Comparison of ENCODE assay signal across 18 mouse cellular contexts in genomic region chr8:61436586-61437304, GRCm38 (mm10). TPM values are rescaled to one million over a fixed set of nuclear protein-coding genes. Genes with fewer than 3 reads are reported as not detected.
DNase-seq lines count a peak whose midpoint lies in the region; ATAC-seq and TF ChIP-seq lines count a peak whose summit lies in the region.
"Had no signal": no experiment of that assay in that cellular context is flagged by ENCODE, and none has a peak within 500 bp of the region (broad histone marks: within the 10 kb centered on the region; RNA-seq: fewer than 3 reads in every experiment).

No protein-coding gene starts in this region.

- peaks cover 5% of the 10 kb centered on the region; the same call in 1 of the 2 replicates for H3K4me1 ChIP-seq in liver, postnatal 0 days (ENCODE audit: insufficient read depth)
- H3K4me1 ChIP-seq in liver, embryonic 12.5 days, result no peaks in the 10 kb centered on the region
- peaks cover 0 to 12% of the 10 kb centered on the region in 2 experiments; a peak in 2 of 4 replicates for H3K4me1 ChIP-seq in CH12.LX (ENCODE audit: control insufficient read depth in 1 of 2, insufficient read depth in 2 of 2)
- peaks cover 15% of the 10 kb centered on the region for H3K4me1 ChIP-seq in midbrain, embryonic 13.5 days (replicated peaks)
- H3K4me1 ChIP-seq: embryonic facial prominence, embryonic 15.5 days; limb, embryonic 13.5 days had no signal

- TF ChIP-seq RAD21 in CH12.LX (IDR thresholded peaks at IDR 0.05; ENCODE audit: low read depth, low read length), result no peak

- no peak overlapping the region for H3K4me3 ChIP-seq in liver, postnatal 0 days (ENCODE audit: low read depth, low read length)
- no peak overlapping the region for H3K4me3 ChIP-seq in liver, embryonic 12.5 days
- H3K4me3 ChIP-seq in CH12.LX (replicated peaks in 1 of 3; ENCODE audit: low read depth in 2 of 3, low read length in 2 of 3, poor library complexity in 1 of 3), result no peak overlapping the region
- no peak overlapping the region for H3K4me3 ChIP-seq in midbrain, embryonic 13.5 days (replicated peaks)
- H3K4me3 ChIP-seq: embryonic facial prominence, embryonic 15.5 days; forebrain, embryonic 12.5 days; left cerebral cortex, adult 2 months; limb, embryonic 13.5 days; neural tube, embryonic 15.5 days had no signal

- H3K36me3 ChIP-seq in liver, postnatal 0 days (replicated peaks; ENCODE audit: insufficient read depth, low read length), result no peaks in the 10 kb centered on the region
- H3K36me3 ChIP-seq in liver, embryonic 12.5 days, result no peaks in the 10 kb centered on the region
- H3K36me3 ChIP-seq in CH12.LX (replicated peaks in 1 of 2; ENCODE audit: control insufficient read depth in 1 of 2, insufficient read depth in 1 of 2, low read length in 1 of 2), result no peaks in the 10 kb centered on the region
- H3K36me3 ChIP-seq in midbrain, embryonic 13.5 days, result no peaks in the 10 kb centered on the region
- H3K36me3 ChIP-seq: embryonic facial prominence, embryonic 15.5 days; forebrain, embryonic 12.5 days; limb, embryonic 13.5 days; neural tube, embryonic 15.5 days had no signal

- dilution Hi-C loops in CH12.LX (cut with MboI; ENCODE audit: extremely low pct_ligation_motif_present, extremely low pct_unique_long_range_greater_than_20kb, low sequenced_read_pairs), result no loop called here

- H3K27me3 ChIP-seq in liver, postnatal 0 days (ENCODE audit: insufficient read depth, low read length), result no peaks in the 10 kb centered on the region
- H3K27me3 ChIP-seq in liver, embryonic 12.5 days (replicated peaks), result no peaks in the 10 kb centered on the region
- H3K27me3 ChIP-seq in CH12.LX (replicated peaks), result no peaks in the 10 kb centered on the region
- no peaks in the 10 kb centered on the region for H3K27me3 ChIP-seq in midbrain, embryonic 13.5 days
- H3K27me3 ChIP-seq: embryonic facial prominence, embryonic 15.5 days; forebrain, embryonic 12.5 days; limb, embryonic 13.5 days had no signal

- no peak for TF ChIP-seq POLR2A in CH12.LX (IDR thresholded peaks at IDR 0.05; ENCODE audit: low read depth, low read length)

- no peak overlapping the region for H3K9ac ChIP-seq in liver, postnatal 0 days (replicated peaks)
- H3K9ac ChIP-seq in liver, embryonic 12.5 days, result no peak overlapping the region
- no peak overlapping the region for H3K9ac ChIP-seq in CH12.LX (ENCODE audit: insufficient read depth, low read depth)
- no peak overlapping the region for H3K9ac ChIP-seq in midbrain, embryonic 13.5 days (replicated peaks)
- H3K9ac ChIP-seq: embryonic facial prominence, embryonic 15.5 days; forebrain, embryonic 12.5 days; limb, embryonic 13.5 days; neural tube, embryonic 15.5 days had no signal

- DNase-seq in liver, postnatal 0 days, result no peak
- DNase-seq in CH12.LX (ENCODE audit: extremely low read depth), result peak; percentile 29
- DNase-seq in ZHBTc4 (ENCODE audit: low read depth, low spot score), result peak; percentile 29
- DNase-seq in layer of hippocampus, adult 9-10 months (ENCODE audit: low spot score), result no peak
- DNase-seq in right cerebral cortex, postnatal 10 days (ENCODE audit: low spot score in 2 of 2), result no peak
- DNase-seq: adrenal gland, postnatal 10 days; cerebellum, adult 8-10 months; gastrocnemius, postnatal 36 days; heart, postnatal 36 days had no signal

- H3K27ac ChIP-seq in liver, postnatal 0 days (ENCODE audit: low read depth), result no peak overlapping the region
- H3K27ac ChIP-seq in liver, embryonic 12.5 days, result no peak overlapping the region
- H3K27ac ChIP-seq in CH12.LX (ENCODE audit: insufficient read depth, low read depth), result no peak overlapping the region
- H3K27ac ChIP-seq in midbrain, embryonic 13.5 days, result 0 out of 2 replicates have a peak overlapping the region, but pooled peaks have one; percentile 15
- H3K27ac ChIP-seq: embryonic facial prominence, embryonic 15.5 days; forebrain, embryonic 12.5 days; left cerebral cortex, adult 2 months; limb, embryonic 13.5 days; macrophage; neural tube, embryonic 15.5 days had no signal

- H3K4me2 ChIP-seq in liver, postnatal 0 days (ENCODE audit: low read depth, low read length), result peak overlapping the region; percentile 18; the same call in 1 of the 2 replicates
- H3K4me2 ChIP-seq in liver, embryonic 12.5 days, result no peak overlapping the region
- no peak overlapping the region for H3K4me2 ChIP-seq in CH12.LX (ENCODE audit: insufficient read depth, low read depth, poor library complexity, severe bottlenecking)
- no peak overlapping the region for H3K4me2 ChIP-seq in midbrain, embryonic 13.5 days (replicated peaks)
- H3K4me2 ChIP-seq: embryonic facial prominence, embryonic 15.5 days; forebrain, embryonic 12.5 days; heart, embryonic 11.5 days; limb, embryonic 13.5 days; neural tube, embryonic 15.5 days had no signal

- no peak for ATAC-seq in liver, postnatal 0 days
- ATAC-seq in liver, embryonic 12.5 days, result no peak
- peak; percentile 67; the same call in 1 of the 2 replicates for ATAC-seq in midbrain, embryonic 13.5 days

- 51% methylated on average over 9 of the region's 9 CpGs for WGBS in liver, postnatal 0 days (ENCODE audit: insufficient replicate concordance)
- 56% methylated on average over 9 of the region's 9 CpGs for WGBS in liver, embryonic 12.5 days (ENCODE audit: insufficient replicate concordance)
- WGBS in midbrain, embryonic 13.5 days, result 22% methylated on average over 9 of the region's 9 CpGs

- TF ChIP-seq EP300 in liver, postnatal 0 days (IDR thresholded peaks at IDR 0.05; ENCODE audit: low read depth), result no peak
- TF ChIP-seq EP300 in CH12.LX (IDR thresholded peaks at IDR 0.05; ENCODE audit: low read length), result no peak

- peaks cover 3% of the 10 kb centered on the region for H3K9me3 ChIP-seq in liver, postnatal 0 days (ENCODE audit: low read length)
- H3K9me3 ChIP-seq in liver, embryonic 12.5 days (replicated peaks), result 0 out of 2 replicates have a peak, but pooled peaks cover 9% of the 10 kb centered on the region
- H3K9me3 ChIP-seq in CH12.LX (replicated peaks; ENCODE audit: low read length), result peaks cover 19% of the 10 kb centered on the region
- H3K9me3 ChIP-seq in midbrain, embryonic 13.5 days, result 0 out of 2 replicates have a peak, but pooled peaks cover under 1% of the 10 kb centered on the region
- H3K9me3 ChIP-seq: embryonic facial prominence, embryonic 15.5 days; limb, embryonic 13.5 days; neural tube, embryonic 15.5 days had no signal

- TF ChIP-seq CTCF in liver, postnatal 0 days (IDR thresholded peaks at IDR 0.05; ENCODE audit: low read depth), result no peak
- no peak for TF ChIP-seq CTCF in CH12.LX (conservative IDR thresholded peaks at IDR 0.05 in 1 of 2, IDR thresholded peaks at IDR 0.05 in 1 of 2; ENCODE audit: low read depth in 2 of 2, low read length in 2 of 2)

- in situ Hi-C loops in CH12.LX (cut with MboI; ENCODE audit: low pct_ligation_motif_present, low pct_unique_long_range_greater_than_20kb, low sequenced_read_pairs), result no loop called here

- no peaks in the 10 kb centered on the region for H3K79me2 ChIP-seq in CH12.LX (replicated peaks; ENCODE audit: control insufficient read depth, extremely low read depth, insufficient read depth, poor library complexity, severe bottlenecking)

TF ChIP-seq in CH12.LX, 34 proteins besides CTCF, POLR2A, EP300 and RAD21:
- TF ChIP-seq ZNF384 (IDR thresholded peaks at IDR 0.05; ENCODE audit: low read depth, low read length) (no peak), JUN (IDR thresholded peaks at IDR 0.05; ENCODE audit: insufficient read depth, low read depth, low read length) (no peak), BHLHE40 (IDR thresholded peaks at IDR 0.05; ENCODE audit: low read depth, low read length) (no peak), ZC3H11A (IDR thresholded peaks at IDR 0.05; ENCODE audit: low read depth, low read length) (no peak), HCFC1 (IDR thresholded peaks at IDR 0.05; ENCODE audit: low read depth, low read length) (no peak)

RNA-seq across cellular contexts. Expression of gene Cbr4, which starts 50.8 kb away (rescaled TPM):
- 54.8 and 56.9 TPM in 2 replicates for polyA plus RNA-seq in liver, postnatal 0 days (2015; fragmentation: Nextera tagmentation; extraction: Ambion mirVana)
- 19.6 and 21.8 TPM in 2 replicates for polyA plus RNA-seq in liver, embryonic 12.5 days (2016; fragmentation: Nextera tagmentation; extraction: Ambion mirVana)
- total RNA-seq in CH12.LX (2012; rRNA removed), result 35.1 and 40.2 TPM in 2 replicates
- 59.1 and 66.3 TPM in 2 replicates for total RNA-seq in CH12.LX (2014; rRNA removed)
- 37.0 and 43.1 TPM in 2 replicates for polyA plus RNA-seq in CH12.LX (2012; ENCODE audit: insufficient read length, low read depth)
- polyA plus RNA-seq in midbrain, embryonic 13.5 days (2015; fragmentation: Nextera tagmentation; extraction: Ambion mirVana), result 21.4 and 25.0 TPM in 2 replicates

Comparison
In these comparisons a context has a peak if more than half of its experiments do, and no peak if none do; other contexts are left out.
1. DNase-seq: peak in CH12.LX (single experiment) and ZHBTc4 (single experiment); none in liver, postnatal 0 days (single experiment), layer of hippocampus, adult 9-10 months (single experiment) and right cerebral cortex, postnatal 10 days (0 of 2).